Mouse (Mus musculus) left cerebral cortex, postnatal 4 days (tissue): ENCODE measurements around the gene Rhox4g. TPM values are rescaled to one million over a fixed set of nuclear protein-coding genes. Genes with fewer than 3 reads are reported as not detected.
"Not testable (repeated sequence)": the region's sequence is repeated elsewhere in the genome, so short reads cannot be mapped to it uniquely, and the experiment has no call there.

Experiments used
- DNase-seq: peaks from one replicate; pipeline ENCODE4 v3.0.0-alpha.2; 2022
- intact Hi-C: fragments of 180-260 bp; cut with DNase I; formaldehyde crosslinking; loops from one replicate; pipeline ENCODE4 v1.15.1; 2025
- total RNA-seq, 2 experiments: library from RNA; stranded (reverse); gene quantifications; 2 replicates each; pipeline ENCODE4 v1.2.3; 2021

Gene Rhox4g
- not detected for total RNA-seq

GRCm38 (mm10) chrX:37651227-37651626 lies at the start of gene Rhox4g:
Gene Rhox4g (minus strand): TSS chrX:37651327.
- DNase-seq, intact Hi-C loops: not testable (repeated sequence)

GRCm38 (mm10) chrX:37692261-37692660 lies 41.1 kb upstream of the Rhox4g start:
- DNase-seq = no peak
- intact Hi-C loops = no loop called here

- intact Hi-C loops = no loop called here
- no peak for DNase-seq
Measured at GRCm38 (mm10) chrX:37683031-37683715, 32.0 kb upstream of the Rhox4g start.

GRCm38 (mm10) chrX:37673177-37673576 lies 22.1 kb upstream of the Rhox4g start, which contains the start of gene Rhox2h:
Gene Rhox2h (minus strand): TSS chrX:37673277.
- DNase-seq, intact Hi-C loops: not testable (repeated sequence)

- DNase-seq, intact Hi-C loops: not testable (repeated sequence)
Measured at GRCm38 (mm10) chrX:37668664-37669063, 17.5 kb upstream of the Rhox4g start, which contains the start of gene Rhox3h. Gene Rhox3h (minus strand): TSS chrX:37668764.

GRCm38 (mm10) chrX:37643370-37643769 lies 7.8 kb downstream of the Rhox4g start, which contains the start of gene Rhox2g:
Gene Rhox2g (minus strand): TSS chrX:37643470.
- not testable (repeated sequence) for DNase-seq

GRCm38 (mm10) chrX:37628512-37628911 lies 22.6 kb downstream of the Rhox4g start, which contains the start of gene Rhox3g:
Gene Rhox3g (minus strand): TSS chrX:37628612.
- intact Hi-C loops, DNase-seq: not testable (repeated sequence)

More at GRCm38 (mm10) chrX:37643370-37643769, 7.8 kb downstream of the Rhox4g start, which contains the start of gene Rhox2g:
- intact Hi-C loops = not testable (repeated sequence)

GRCm38 (mm10) chrX:37607604-37608003 lies 43.5 kb downstream of the Rhox4g start, which contains the start of gene Rhox4f:
Gene Rhox4f (minus strand): TSS chrX:37607704.
- DNase-seq, intact Hi-C loops: not testable (repeated sequence)

Other genes with a start within 250 kb of the Rhox4g start
- not detected for gene Rhox2b, start 239.3 kb downstream of the Rhox4g start, total RNA-seq
- gene Rhox4b, start 218.8 kb downstream of the Rhox4g start, total RNA-seq = not detected
- not detected for gene Rhox2c, start 197.6 kb downstream of the Rhox4g start, total RNA-seq
- gene Rhox3c, start 192.7 kb downstream of the Rhox4g start, total RNA-seq = not detected
- not detected for gene Rhox4c, start 171.0 kb downstream of the Rhox4g start, total RNA-seq
- not detected for gene Rhox2d, start 157.9 kb downstream of the Rhox4g start, total RNA-seq
- not detected for gene Rhox4d, start 137.0 kb downstream of the Rhox4g start, total RNA-seq
- not detected for gene Rhox2e, start 120.9 kb downstream of the Rhox4g start, total RNA-seq
- gene Rhox3e, start 109.3 kb downstream of the Rhox4g start, total RNA-seq = not detected
- gene Rhox4e, start 93.9 kb downstream of the Rhox4g start, total RNA-seq = not detected
- not detected for gene Rhox2f, start 79.9 kb downstream of the Rhox4g start, total RNA-seq
- gene Rhox3f, start 70.3 kb downstream of the Rhox4g start, total RNA-seq = not detected
- not detected for gene Rhox4f, start 43.6 kb downstream of the Rhox4g start, total RNA-seq
- not detected for gene Rhox3g, start 22.7 kb downstream of the Rhox4g start, total RNA-seq
- not detected for gene Rhox2g, start 7.9 kb downstream of the Rhox4g start, total RNA-seq
- gene Rhox3h, start 17.4 kb upstream of the Rhox4g start, total RNA-seq = not detected
- gene Rhox2h, start 21.9 kb upstream of the Rhox4g start, total RNA-seq = not detected
- not detected for gene Rhox5, start 153.5 kb upstream of the Rhox4g start, total RNA-seq
- gene Rhox6, start 175.6 kb upstream of the Rhox4g start, total RNA-seq = not detected
- gene Rhox7a, start 180.4 kb upstream of the Rhox4g start, total RNA-seq = not detected
- gene Rhox8, start 227.6 kb upstream of the Rhox4g start, total RNA-seq = not detected
- gene Rhox7b, start 245.9 kb upstream of the Rhox4g start, total RNA-seq = not detected